Mouse (Mus musculus): ENCODE data around the gene Fam114a2.

The Fam114a2 gene

GRCm38 (mm10) chr11:57519304-57519703 lies 887 bp upstream of the Fam114a2 start:
- no peak for DNase-seq (ENCODE audit: low spot score)

GRCm38 (mm10) chr11:57518751-57519148 lies 333 bp upstream of the Fam114a2 start:
- DNase-seq (ENCODE audit: low spot score), result no peak

- no peak for DNase-seq (ENCODE audit: low spot score)
Observed at GRCm38 (mm10) chr11:57516946-57517441, 1.4 kb downstream of the Fam114a2 start.

- no peak for DNase-seq (ENCODE audit: low spot score)
Observed at GRCm38 (mm10) chr11:57515218-57515617, 3.2 kb downstream of the Fam114a2 start.

GRCm38 (mm10) chr11:57506899-57507298 lies 11.5 kb downstream of the Fam114a2 start:
- DNase-seq (ENCODE audit: low spot score), result no peak

GRCm38 (mm10) chr11:57503155-57503554 lies 15.3 kb downstream of the Fam114a2 start:
- DNase-seq (ENCODE audit: low spot score), result no peak

GRCm38 (mm10) chr11:57498215-57498614 lies 20.2 kb downstream of the Fam114a2 start:
- DNase-seq (ENCODE audit: low spot score), result no peak

- no peak for DNase-seq (ENCODE audit: low spot score)
Observed at GRCm38 (mm10) chr11:57497701-57498100, 20.7 kb downstream of the Fam114a2 start.

- no peak for DNase-seq (ENCODE audit: low spot score)
Observed at GRCm38 (mm10) chr11:57496462-57497039, 21.9 kb downstream of the Fam114a2 start.

GRCm38 (mm10) chr11:57488436-57488835 lies 30.0 kb downstream of the Fam114a2 start:
- no peak for DNase-seq (ENCODE audit: low spot score)

GRCm38 (mm10) chr11:57478077-57478476 lies 40.3 kb downstream of the Fam114a2 start:
- DNase-seq (ENCODE audit: low spot score), result no peak

- DNase-seq (ENCODE audit: low spot score), result peak; percentile 23
Observed at GRCm38 (mm10) chr11:57475119-57475518, 43.3 kb downstream of the Fam114a2 start.

- no peak for DNase-seq (ENCODE audit: low spot score)
Observed at GRCm38 (mm10) chr11:57474296-57474941, 44.0 kb downstream of the Fam114a2 start.

- DNase-seq (ENCODE audit: low spot score), result no peak
Observed at GRCm38 (mm10) chr11:57470979-57471378, 47.4 kb downstream of the Fam114a2 start.

- DNase-seq (ENCODE audit: low spot score), result no peak
Observed at GRCm38 (mm10) chr11:57470056-57470455, 48.4 kb downstream of the Fam114a2 start.

- DNase-seq (ENCODE audit: low spot score), result no peak
Observed at GRCm38 (mm10) chr11:57468706-57469105, 49.7 kb downstream of the Fam114a2 start.

GRCm38 (mm10) chr11:57467159-57468110 lies 51.0 kb downstream of the Fam114a2 start:
- peak; percentile 41 for DNase-seq (ENCODE audit: low spot score)

GRCm38 (mm10) chr11:57465844-57466243 lies 52.6 kb downstream of the Fam114a2 start:
- DNase-seq (ENCODE audit: low spot score), result no peak

GRCm38 (mm10) chr11:57465025-57465424 lies 53.4 kb downstream of the Fam114a2 start:
- no peak for DNase-seq (ENCODE audit: low spot score)

- DNase-seq (ENCODE audit: low spot score), result no peak
Observed at GRCm38 (mm10) chr11:57459759-57460158, 58.7 kb downstream of the Fam114a2 start.

GRCm38 (mm10) chr11:57454421-57454820 lies 64.0 kb downstream of the Fam114a2 start:
- no peak for DNase-seq (ENCODE audit: low spot score)

GRCm38 (mm10) chr11:57445237-57445962 lies 73.0 kb downstream of the Fam114a2 start:
- DNase-seq (ENCODE audit: low spot score), result no peak

All from c-Kit-positive CD71-positive TER-119-positive erythroid progenitor cells, embryonic 14.5 days (primary cell).